Comparison of ENCODE assay signal across 26 mouse cellular contexts in genomic region chr4:109659571-109659970, GRCm38 (mm10). TPM values are rescaled to one million over a fixed set of nuclear protein-coding genes. Genes with fewer than 3 reads are reported as not detected.
DNase-seq lines count a peak whose midpoint lies in the region; ATAC-seq and TF ChIP-seq lines count a peak whose summit lies in the region.
"Had no signal": no experiment of that assay in that cellular context is flagged by ENCODE, and none has a peak within 500 bp of the region (broad histone marks: within the 10 kb centered on the region; RNA-seq: fewer than 3 reads in every experiment).

No protein-coding gene starts in this region.

- 8% methylated on average over 2 of the region's 2 CpGs for WGBS in hindbrain, embryonic 11.5 days
- 56% methylated on average over 2 of the region's 2 CpGs for WGBS in hindbrain, postnatal 0 days
- WGBS in neural tube, embryonic 15.5 days: 24% methylated on average over 2 of the region's 2 CpGs
- WGBS in forebrain, embryonic 12.5 days: 12% methylated on average over 2 of the region's 2 CpGs

- no peak overlapping the region for H3K9ac ChIP-seq in hindbrain, embryonic 11.5 days (ENCODE audit: low read depth, low read length)
- no peak overlapping the region for H3K9ac ChIP-seq in hindbrain, postnatal 0 days (replicated peaks; ENCODE audit: low read length)
- H3K9ac ChIP-seq in neural tube, embryonic 15.5 days (replicated peaks): no peak overlapping the region
- H3K9ac ChIP-seq in forebrain, embryonic 12.5 days: no peak overlapping the region
- H3K9ac ChIP-seq: forebrain, embryonic 15.5 days; heart, embryonic 12.5 days; heart, embryonic 15.5 days; hindbrain, embryonic 15.5 days; intestine, embryonic 15.5 days had no signal

- H3K4me1 ChIP-seq in hindbrain, embryonic 11.5 days (replicated peaks; ENCODE audit: control insufficient read depth, insufficient read depth, low read length): peaks cover 6% of the 10 kb centered on the region
- peaks cover 4% of the 10 kb centered on the region; the same call in 1 of the 2 replicates for H3K4me1 ChIP-seq in hindbrain, postnatal 0 days (ENCODE audit: insufficient read depth, low read length)
- H3K4me1 ChIP-seq in neural tube, embryonic 15.5 days: peaks cover 9% of the 10 kb centered on the region
- H3K4me1 ChIP-seq in forebrain, embryonic 12.5 days: peaks cover 13% of the 10 kb centered on the region

- no peak for ATAC-seq in hindbrain, embryonic 11.5 days (ENCODE audit: low FRiP score)
- no peak for ATAC-seq in hindbrain, postnatal 0 days
- no peak for ATAC-seq in neural tube, embryonic 15.5 days (ENCODE audit: low FRiP score)
- no peak for ATAC-seq in forebrain, embryonic 12.5 days (ENCODE audit: low FRiP score)
- ATAC-seq: activated CD4-positive, CD25-positive, alpha-beta regulatory T cell, adult 4 months; CD4-positive, CD25-positive, alpha-beta regulatory T cell, adult 4 months; forebrain, embryonic 15.5 days; intestine, embryonic 15.5 days had no signal

- H3K4me3 ChIP-seq in hindbrain, embryonic 11.5 days (ENCODE audit: low read depth, low read length): no peak overlapping the region
- H3K4me3 ChIP-seq in hindbrain, postnatal 0 days (ENCODE audit: low read length): no peak overlapping the region
- H3K4me3 ChIP-seq in neural tube, embryonic 15.5 days (replicated peaks): no peak overlapping the region
- H3K4me3 ChIP-seq in forebrain, embryonic 12.5 days (replicated peaks): no peak overlapping the region
- H3K4me3 ChIP-seq: forebrain, embryonic 15.5 days; heart, embryonic 12.5 days; heart, embryonic 15.5 days; hindbrain, embryonic 15.5 days; intestine, embryonic 15.5 days had no signal

- TF ChIP-seq CTCF in hindbrain, postnatal 0 days (IDR thresholded peaks at IDR 0.05; ENCODE audit: low read depth): no peak

- H3K4me2 ChIP-seq in hindbrain, embryonic 11.5 days (replicated peaks; ENCODE audit: low read depth, low read length): no peak overlapping the region
- no peak overlapping the region for H3K4me2 ChIP-seq in hindbrain, postnatal 0 days (ENCODE audit: low read depth, low read length)
- H3K4me2 ChIP-seq in neural tube, embryonic 15.5 days: no peak overlapping the region
- H3K4me2 ChIP-seq in forebrain, embryonic 12.5 days: no peak overlapping the region
- H3K4me2 ChIP-seq: forebrain, embryonic 15.5 days; heart, embryonic 12.5 days; heart, embryonic 15.5 days; hindbrain, embryonic 15.5 days; intestine, embryonic 15.5 days had no signal

- no peaks in the 10 kb centered on the region for H3K36me3 ChIP-seq in hindbrain, embryonic 11.5 days (ENCODE audit: control insufficient read depth, insufficient read depth, low read length)
- no peaks in the 10 kb centered on the region for H3K36me3 ChIP-seq in hindbrain, postnatal 0 days (ENCODE audit: insufficient read depth, low read length)
- H3K36me3 ChIP-seq in neural tube, embryonic 15.5 days: no peaks in the 10 kb centered on the region
- no peaks in the 10 kb centered on the region for H3K36me3 ChIP-seq in forebrain, embryonic 12.5 days (replicated peaks)
- H3K36me3 ChIP-seq: forebrain, embryonic 15.5 days; heart, embryonic 12.5 days; heart, embryonic 15.5 days; hindbrain, embryonic 15.5 days; intestine, embryonic 15.5 days had no signal

- no peaks in the 10 kb centered on the region for H3K9me3 ChIP-seq in hindbrain, embryonic 11.5 days (ENCODE audit: control insufficient read depth, low read length)
- no peaks in the 10 kb centered on the region for H3K9me3 ChIP-seq in hindbrain, postnatal 0 days (ENCODE audit: low read length)
- H3K9me3 ChIP-seq in neural tube, embryonic 15.5 days (replicated peaks): no peaks in the 10 kb centered on the region
- no peaks in the 10 kb centered on the region for H3K9me3 ChIP-seq in forebrain, embryonic 12.5 days
- H3K9me3 ChIP-seq: forebrain, embryonic 15.5 days; heart, embryonic 12.5 days; heart, embryonic 15.5 days; hindbrain, embryonic 15.5 days; intestine, embryonic 15.5 days had no signal

- H3K27me3 ChIP-seq in hindbrain, embryonic 11.5 days (ENCODE audit: control insufficient read depth, insufficient read depth, low read length): peaks cover 70% of the 10 kb centered on the region
- peaks cover 36% of the 10 kb centered on the region for H3K27me3 ChIP-seq in hindbrain, postnatal 0 days (ENCODE audit: insufficient read depth, low read length)
- peaks cover 68% of the 10 kb centered on the region for H3K27me3 ChIP-seq in neural tube, embryonic 15.5 days (replicated peaks)
- peaks cover 66% of the 10 kb centered on the region for H3K27me3 ChIP-seq in forebrain, embryonic 12.5 days

- DNase-seq in hindbrain, embryonic 11.5 days (ENCODE audit: low spot score): peak; percentile 33
- no peak for DNase-seq in hindbrain, postnatal 0 days (ENCODE audit: low spot score)
- DNase-seq in neural tube, embryonic 10.5 days (ENCODE audit: extremely low spot score, low spot score): peak; percentile 18
- DNase-seq in NIH3T3 (ENCODE audit: low read depth): peak; percentile 42
- DNase-seq in embryo, embryonic 11 days: peak; percentile 12
- DNase-seq in heart, postnatal 4 days: no peak
- DNase-seq: adrenal gland, postnatal 10 days; adrenal gland, postnatal 36 days; cerebellum, adult 11-12 months; cerebellum, adult 8-10 months; cerebellum, postnatal 10 days; cerebellum, postnatal 36 days; gastrocnemius, postnatal 25 days; heart, adult 18-20 months; heart, postnatal 14 days; kidney, adult 11 months; kidney, adult 8-10 months had no signal

- H3K27ac ChIP-seq in hindbrain, embryonic 11.5 days (ENCODE audit: low read depth, low read length): no peak overlapping the region
- no peak overlapping the region for H3K27ac ChIP-seq in hindbrain, postnatal 0 days
- no peak overlapping the region for H3K27ac ChIP-seq in neural tube, embryonic 15.5 days (replicated peaks)
- no peak overlapping the region for H3K27ac ChIP-seq in forebrain, embryonic 12.5 days
- H3K27ac ChIP-seq: forebrain, embryonic 15.5 days; heart, embryonic 15.5 days; hindbrain, embryonic 15.5 days; intestine, embryonic 15.5 days had no signal

RNA-seq across cellular contexts. Expression of gene Cdkn2c, which starts 7.4 kb away (rescaled TPM):
- 5.1 and 5.5 TPM in 2 replicates for polyA plus RNA-seq in hindbrain, embryonic 11.5 days (2014; fragmentation: Nextera tagmentation; extraction: Ambion mirVana)
- total RNA-seq in hindbrain, postnatal 0 days (2014; rRNA removed): 9.6 and 14.3 TPM in 2 replicates
- polyA plus RNA-seq in hindbrain, postnatal 0 days (2015; fragmentation: Nextera tagmentation; extraction: Ambion mirVana): 6.2 and 6.3 TPM in 2 replicates
- 3.3 and 4.9 TPM in 2 replicates for polyA plus RNA-seq in neural tube, embryonic 15.5 days (2015; fragmentation: Nextera tagmentation; extraction: Ambion mirVana)
- polyA plus RNA-seq in forebrain, embryonic 12.5 days (2016; fragmentation: Nextera tagmentation; extraction: Ambion mirVana): 12.6 and 13.9 TPM in 2 replicates
- 10 to 100 TPM; 61.2 to 65.6 TPM for total RNA-seq in heart, postnatal 4 days (2021)

RNA-seq across cellular contexts. Expression of gene Faf1, which starts 16.8 kb away (rescaled TPM):
- polyA plus RNA-seq in hindbrain, embryonic 11.5 days (2014; fragmentation: Nextera tagmentation; extraction: Ambion mirVana): 41.5 and 48.3 TPM in 2 replicates
- total RNA-seq in hindbrain, postnatal 0 days (2014; rRNA removed): 38.2 and 40.5 TPM in 2 replicates
- 29.6 and 30.1 TPM in 2 replicates for polyA plus RNA-seq in hindbrain, postnatal 0 days (2015; fragmentation: Nextera tagmentation; extraction: Ambion mirVana)
- polyA plus RNA-seq in neural tube, embryonic 15.5 days (2015; fragmentation: Nextera tagmentation; extraction: Ambion mirVana): 28.5 and 30.9 TPM in 2 replicates
- polyA plus RNA-seq in forebrain, embryonic 12.5 days (2016; fragmentation: Nextera tagmentation; extraction: Ambion mirVana): 40.7 and 43.2 TPM in 2 replicates
- total RNA-seq in heart, postnatal 4 days (2021): 10 to 100 TPM; 34.0 to 34.6 TPM

Comparison
In these comparisons a context has a peak if more than half of its experiments do, and no peak if none do; other contexts are left out.
1. DNase-seq: peak in hindbrain, embryonic 11.5 days (single experiment), neural tube, embryonic 10.5 days (single experiment), NIH3T3 (single experiment) and embryo, embryonic 11 days (single experiment); none in hindbrain, postnatal 0 days (single experiment) and heart, postnatal 4 days (single experiment).